Mouse (Mus musculus) olfactory bulb, adult 2 months (tissue): ENCODE measurements around the gene Tbl1x. TPM values are rescaled to one million over a fixed set of nuclear protein-coding genes. Genes with fewer than 3 reads are reported as not detected.
"Not testable (repeated sequence)": the region's sequence is repeated elsewhere in the genome, so short reads cannot be mapped to it uniquely, and the experiment has no call there.

ENCODE experiments used
- H3K27ac ChIP-seq: fragments of 200-500 bp; 2 replicates; pipeline ENCODE4 v1.5.1; 2012; ENCODE audit warnings: low read depth, low read length; ENCODE audit not compliant: insufficient read depth
- H3K4me1 ChIP-seq: fragments of 200-500 bp; 2 replicates; pipeline ENCODE4 v1.6.1; 2012; ENCODE audit warnings: low read length; ENCODE audit not compliant: control insufficient read depth, insufficient read depth
- H3K4me3 ChIP-seq: fragments of 200-500 bp; 2 replicates; pipeline ENCODE4 v1.5.1; 2012; ENCODE audit warnings: mild to moderate bottlenecking, low read depth, low read length, moderate library complexity; ENCODE audit not compliant: insufficient read depth
- CTCF ChIP-seq: fragments of 200-500 bp; IDR thresholded peaks from 2 replicates; pipeline ENCODE4 v1.5.1; 2012; ENCODE audit warnings: low read depth, mild to moderate bottlenecking, low read length, moderate library complexity; ENCODE audit not compliant: insufficient read depth
- POLR2A ChIP-seq: fragments of 200-500 bp; IDR thresholded peaks from 2 replicates; pipeline ENCODE4 v1.6.1; 2012; ENCODE audit warnings: mild to moderate bottlenecking, low read depth, low read length, moderate library complexity; ENCODE audit not compliant: insufficient read depth
- WGBS: fragments of 180-500 bp; shearing (Covaris S2); methylation state at CpG from one replicate; pipeline ENCODE4 v1.1.7; 2018; 5-methylcytosine and 5-hydroxymethylcytosine counted together
- polyA plus RNA-seq: library from polyadenylated mRNA; stranded (reverse); fragments of >200 nt; gene quantifications from 2 replicates; pipeline ENCODE4 v1.2.4, GENCODE M21; 2012; ENCODE audit warnings: low replicate concordance; ENCODE audit not compliant: missing spikeins, insufficient read depth, insufficient read length

Tbl1x gene
- polyA plus RNA-seq, 1 experiment, result 58.0 TPM

DNA sequence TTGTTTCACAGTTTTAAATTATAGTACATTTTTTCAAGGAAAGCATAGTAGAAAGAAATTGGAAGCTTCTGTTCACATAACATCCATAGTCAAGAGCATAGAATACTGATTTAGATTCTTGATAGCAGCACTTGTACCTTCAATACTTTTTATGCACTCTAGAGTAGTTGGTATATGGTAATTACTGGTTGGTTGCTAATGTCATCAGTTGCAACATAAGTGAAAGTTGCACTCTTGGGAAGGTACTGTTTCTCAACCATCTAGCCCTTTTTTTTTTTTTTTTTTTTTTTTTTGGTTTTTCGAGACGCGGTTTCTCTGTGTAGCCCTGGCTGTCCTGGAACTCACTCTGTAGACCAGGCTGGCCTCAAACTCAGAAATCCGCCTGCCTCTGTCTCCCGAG lies 20.2 kb downstream of the Tbl1x start:
- H3K27ac ChIP-seq, result no peak overlapping the region
- no peak overlapping the region for H3K4me3 ChIP-seq
- TF ChIP-seq CTCF (no peak), POLR2A (no peak)
- WGBS, result 76% methylated on average over 3 of the region's 5 CpGs
- H3K4me1 ChIP-seq, result no peaks in the 10 kb centered on the region

GRCm38 (mm10) chrX:77533922-77534321 lies 23.1 kb downstream of the Tbl1x start:
- H3K4me1 ChIP-seq, result no peaks in the 10 kb centered on the region
- no peak overlapping the region for H3K4me3 ChIP-seq
- 49% methylated on average over 2 of the region's 2 CpGs for WGBS
- TF ChIP-seq POLR2A (no peak), CTCF (no peak)
- H3K27ac ChIP-seq, result no peak overlapping the region

DNA sequence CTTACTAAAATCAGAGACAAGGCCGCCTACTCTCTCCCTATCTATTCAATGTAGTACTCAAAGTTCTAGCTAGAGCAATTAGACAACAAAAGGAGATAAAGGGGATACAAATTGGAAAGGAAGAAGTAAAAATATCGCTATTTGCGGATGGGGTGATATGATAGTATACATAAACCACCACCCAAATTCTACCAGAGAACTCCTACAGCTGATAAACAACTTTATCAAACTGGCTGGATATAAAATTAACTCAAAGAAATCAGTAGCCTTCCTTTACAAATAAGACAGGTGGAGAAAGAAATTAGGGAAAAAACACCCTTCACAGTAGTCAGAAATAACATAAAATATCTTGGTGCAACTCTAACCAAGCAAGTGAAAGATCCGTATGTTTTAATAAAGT lies 29.0 kb downstream of the Tbl1x start:
- not testable (repeated sequence) for H3K4me3 ChIP-seq, H3K27ac ChIP-seq, H3K4me1 ChIP-seq
- WGBS, result 66% methylated on average over 4 of the region's 4 CpGs

DNA sequence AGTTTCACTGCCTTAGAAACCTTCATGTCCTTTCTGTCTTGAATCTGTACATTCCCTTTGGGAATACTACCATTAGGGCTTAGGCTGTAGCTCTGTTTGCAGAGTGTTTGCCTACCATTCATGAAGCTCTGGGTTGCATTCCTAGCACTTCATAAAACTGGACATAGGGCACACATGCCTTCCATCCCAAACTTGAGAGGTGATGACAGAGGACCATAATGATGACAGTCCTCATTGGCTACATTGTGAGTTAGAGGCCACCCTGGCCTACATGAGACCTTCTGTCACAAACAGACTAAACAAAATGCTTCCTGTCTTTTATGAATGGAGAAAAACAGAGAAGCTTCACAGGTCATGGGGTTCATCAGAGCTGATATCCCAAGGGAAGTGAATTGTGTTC lies 33.2 kb downstream of the Tbl1x start:
- TF ChIP-seq CTCF (no peak), POLR2A (no peak)
- no peak overlapping the region for H3K27ac ChIP-seq
- H3K4me1 ChIP-seq, result 0 out of 2 replicates have a peak, but pooled peaks cover 1% of the 10 kb centered on the region
- no peak overlapping the region for H3K4me3 ChIP-seq

DNA sequence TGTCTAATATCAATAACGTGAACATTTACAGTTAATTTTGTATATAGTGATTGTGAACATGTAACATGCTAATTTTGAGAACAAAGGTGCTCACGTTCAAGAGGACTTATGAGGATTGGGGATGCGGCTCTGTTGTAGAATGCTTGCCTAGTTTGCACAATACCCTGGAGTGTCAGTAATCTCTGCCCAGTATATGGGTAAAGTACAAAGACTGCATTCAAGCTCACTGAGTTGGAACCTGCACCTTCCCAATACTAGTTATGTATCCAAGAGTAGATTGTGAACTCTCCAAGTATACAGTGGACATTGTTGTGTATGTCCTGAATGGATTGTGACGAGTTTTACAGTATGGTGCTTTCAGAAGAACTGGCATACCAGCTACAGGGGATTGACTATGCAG lies 33.7 kb downstream of the Tbl1x start:
- Histone ChIP-seq H3K4me1 (0 out of 2 replicates have a peak, but pooled peaks cover 2% of the 10 kb centered on the region), H3K27ac (no peak overlapping the region), H3K4me3 (no peak overlapping the region)
- TF ChIP-seq POLR2A (no peak), CTCF (no peak)
- WGBS, result 68% methylated on average over 4 of the region's 4 CpGs

- no peak for TF ChIP-seq CTCF
- no peak for TF ChIP-seq POLR2A
- Histone ChIP-seq H3K4me3 (no peak overlapping the region), H3K4me1 (0 out of 2 replicates have a peak, but pooled peaks cover 2% of the 10 kb centered on the region), H3K27ac (no peak overlapping the region)
Measured at GRCm38 (mm10) chrX:77545362-77546078, 34.7 kb downstream of the Tbl1x start.

DNA sequence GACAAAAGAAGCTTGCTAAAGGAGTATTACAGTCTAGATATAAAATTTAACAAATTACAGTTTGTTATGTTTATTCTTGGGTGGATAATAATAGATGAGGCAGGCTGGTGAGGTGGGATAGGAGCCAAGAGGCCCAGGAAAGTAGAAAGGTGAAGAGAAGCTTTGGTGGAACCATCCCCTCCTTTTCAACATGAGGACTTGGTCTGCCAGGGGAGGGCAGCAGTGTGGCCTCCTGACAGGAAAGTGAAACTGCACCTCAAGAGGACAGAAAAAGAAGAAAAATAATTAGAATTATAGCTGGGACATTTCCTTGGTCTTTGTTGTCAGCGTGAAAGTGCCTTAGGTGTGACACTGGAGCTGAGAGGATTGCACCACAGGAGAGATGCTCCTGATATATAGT lies 35.6 kb downstream of the Tbl1x start:
- H3K4me3 ChIP-seq, result no peak overlapping the region
- 0 out of 2 replicates have a peak, but pooled peaks cover 2% of the 10 kb centered on the region for H3K4me1 ChIP-seq
- 79% methylated on average over 1 of the region's 1 CpGs for WGBS
- H3K27ac ChIP-seq, result no peak overlapping the region
- no peak for TF ChIP-seq CTCF
- TF ChIP-seq POLR2A, result no peak

- H3K4me1 ChIP-seq, result 0 out of 2 replicates have a peak, but pooled peaks cover 2% of the 10 kb centered on the region
- 41% methylated on average over 1 of the region's 1 CpGs for WGBS
- TF ChIP-seq POLR2A (no peak), CTCF (no peak)
- no peak overlapping the region for H3K4me3 ChIP-seq
- H3K27ac ChIP-seq, result no peak overlapping the region
Measured at GRCm38 (mm10) chrX:77548951-77549350, 38.1 kb downstream of the Tbl1x start.

- Histone ChIP-seq H3K27ac (no peak overlapping the region), H3K4me3 (no peak overlapping the region), H3K4me1 (0 out of 2 replicates have a peak, but pooled peaks cover 2% of the 10 kb centered on the region)
- TF ChIP-seq CTCF, result no peak
- no peak for TF ChIP-seq POLR2A
Measured at GRCm38 (mm10) chrX:77550388-77550787, 39.6 kb downstream of the Tbl1x start.

- TF ChIP-seq CTCF, result no peak
- no peak for TF ChIP-seq POLR2A
- H3K27ac ChIP-seq, result no peak overlapping the region
- no peak overlapping the region for H3K4me3 ChIP-seq
- 0 out of 2 replicates have a peak, but pooled peaks cover 2% of the 10 kb centered on the region for H3K4me1 ChIP-seq
Measured at GRCm38 (mm10) chrX:77551306-77551705, 40.5 kb downstream of the Tbl1x start.
